Mouse (Mus musculus) G1E (cell line): Measurements from ENCODE around the gene Atp6v1g1. TPM values are rescaled to one million over a fixed set of nuclear protein-coding genes. Genes with fewer than 3 reads are reported as not detected.

Source experiments
- ATAC-seq: 2 replicates; pipeline ENCODE4 v1.8.0; 2016; ENCODE audit warnings: mild to moderate bottlenecking; ENCODE audit not compliant: insufficient number of reproducible peaks, poor library complexity, low FRiP score, severe bottlenecking; ENCODE audit errors: extremely low read depth
- DNase-seq: peaks from one replicate; pipeline ENCODE4 v3.0.0; 2012; ENCODE audit warnings: low spot score
- H3K27me3 ChIP-seq: 2 replicates; pipeline ENCODE4 v1.6.1; 2012; ENCODE audit warnings: mild to moderate bottlenecking, low read length, inconsistent platforms; ENCODE audit not compliant: insufficient read depth
- H3K36me3 ChIP-seq: replicated peaks from 2 replicates; pipeline ENCODE3; 2012; ENCODE audit warnings: mild to moderate bottlenecking, inconsistent platforms
- H3K4me1 ChIP-seq: 2 replicates; pipeline ENCODE4 v1.6.1; 2012; ENCODE audit warnings: low read depth, low read length, inconsistent platforms, mixed read lengths; ENCODE audit not compliant: insufficient read depth
- H3K4me3 ChIP-seq: 2 replicates; pipeline ENCODE4 v1.5.1; 2012; ENCODE audit warnings: low read depth, mild to moderate bottlenecking, inconsistent platforms, low read length, moderate library complexity, mixed read lengths
- H3K9me3 ChIP-seq: replicated peaks from 2 replicates; pipeline ENCODE4 v1.6.1; 2012; ENCODE audit warnings: inconsistent platforms
- CTCF ChIP-seq: IDR thresholded peaks from 2 replicates; pipeline ENCODE4 v1.5.1; 2012; ENCODE audit warnings: low read depth, low read length, inconsistent platforms, mixed read lengths
- GATA1 ChIP-seq: IDR thresholded peaks from 2 replicates; pipeline ENCODE4 v1.6.1; 2012; ENCODE audit warnings: borderline replicate concordance, low read length, inconsistent platforms, mixed read lengths
- GATA2 ChIP-seq: IDR thresholded peaks from 2 replicates; pipeline ENCODE4 v1.6.1; 2012; ENCODE audit warnings: low read depth, low read length, inconsistent platforms, borderline replicate concordance
- POLR2AphosphoS5 ChIP-seq: IDR thresholded peaks from 2 replicates; pipeline ENCODE4 v1.6.1; 2012; ENCODE audit warnings: low read depth, low read length, inconsistent platforms; ENCODE audit not compliant: insufficient replicate concordance
- TAL1 ChIP-seq: conservative IDR thresholded peaks from 2 replicates; pipeline ENCODE4 v1.6.1; 2012; ENCODE audit warnings: low read depth, low read length, inconsistent platforms, mixed read lengths
- polyA plus RNA-seq: library from polyadenylated mRNA; stranded (reverse); fragments of >175 nt; gene quantifications from 2 replicates; pipeline ENCODE4 v1.2.3, GENCODE M21; 2012
- total RNA-seq, 2 experiments: library from RNA; stranded (forward) in 1 of 2; stranded (reverse) in 1 of 2; fragments of 200-1000 nt in 1 of 2; fragments of >200 nt in 1 of 2; fragmentation: Nextera tagmentation in 1 of 2; gene quantifications; 2 replicates each; pipeline ENCODE4 v1.2.3; 2014 to 2017

The Atp6v1g1 gene
- total RNA-seq (2014; fragmentation: Nextera tagmentation) (116 and 120 TPM in 2 replicates), total RNA-seq (2017) (220 and 233 TPM in 2 replicates), polyA plus RNA-seq (128 and 147 TPM in 2 replicates)

DNA sequence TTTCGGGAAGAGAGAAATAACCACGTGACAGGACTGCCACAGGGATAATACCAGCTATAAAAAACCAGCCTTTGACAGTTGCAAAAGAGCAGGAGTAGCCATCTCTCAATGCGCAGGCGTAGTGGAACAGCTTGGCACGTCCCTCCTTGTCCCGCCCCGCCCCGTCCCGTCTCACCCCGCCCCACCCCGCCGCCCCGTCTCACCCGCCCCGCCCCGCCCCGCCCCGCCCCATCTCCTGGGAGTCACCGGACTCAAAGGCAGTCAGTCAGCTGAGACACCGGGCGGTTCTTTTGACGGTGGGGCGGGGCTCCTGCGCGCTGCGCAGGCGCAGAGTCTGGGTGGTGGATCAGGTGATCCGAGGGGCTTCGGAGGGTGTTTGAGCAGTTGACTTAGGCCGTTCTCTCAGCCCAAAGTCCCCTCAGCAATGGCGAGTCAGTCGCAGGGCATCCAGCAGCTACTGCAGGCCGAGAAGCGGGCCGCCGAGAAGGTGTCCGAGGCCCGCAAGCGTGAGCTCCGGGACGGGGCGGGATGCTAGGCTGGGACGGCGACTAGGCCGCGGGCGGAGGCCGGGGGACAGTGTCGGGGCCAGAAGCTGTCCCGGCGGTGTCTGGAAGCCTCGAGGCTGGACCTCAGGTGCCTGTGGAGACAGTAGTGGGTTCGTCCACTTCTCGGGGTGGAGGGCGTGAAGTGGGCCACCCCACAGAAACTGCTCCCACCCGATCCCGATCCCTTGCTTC lies at the start of gene Atp6v1g1:
TSS of gene Atp6v1g1 (plus strand) at position 279 of the 737 bp plus-strand sequence.
- Histone ChIP-seq H3K27me3 (peaks cover 3% of the 10 kb centered on the region; the same call in 1 of the 2 replicates), H3K4me3 (peak within 1 kb of the TSS; percentile 89), H3K4me1 (peaks cover 36% of the 10 kb centered on the region), H3K9me3 (no peaks in the 10 kb centered on the region), H3K36me3 (peaks cover 37% of the 10 kb centered on the region)
- ATAC-seq: peak; percentile 85
- peak; percentile 93 for DNase-seq
- TF ChIP-seq TAL1 (no peak), GATA1 (no peak), POLR2AphosphoS5 (no peak), CTCF (no peak), GATA2 (no peak)

DNA sequence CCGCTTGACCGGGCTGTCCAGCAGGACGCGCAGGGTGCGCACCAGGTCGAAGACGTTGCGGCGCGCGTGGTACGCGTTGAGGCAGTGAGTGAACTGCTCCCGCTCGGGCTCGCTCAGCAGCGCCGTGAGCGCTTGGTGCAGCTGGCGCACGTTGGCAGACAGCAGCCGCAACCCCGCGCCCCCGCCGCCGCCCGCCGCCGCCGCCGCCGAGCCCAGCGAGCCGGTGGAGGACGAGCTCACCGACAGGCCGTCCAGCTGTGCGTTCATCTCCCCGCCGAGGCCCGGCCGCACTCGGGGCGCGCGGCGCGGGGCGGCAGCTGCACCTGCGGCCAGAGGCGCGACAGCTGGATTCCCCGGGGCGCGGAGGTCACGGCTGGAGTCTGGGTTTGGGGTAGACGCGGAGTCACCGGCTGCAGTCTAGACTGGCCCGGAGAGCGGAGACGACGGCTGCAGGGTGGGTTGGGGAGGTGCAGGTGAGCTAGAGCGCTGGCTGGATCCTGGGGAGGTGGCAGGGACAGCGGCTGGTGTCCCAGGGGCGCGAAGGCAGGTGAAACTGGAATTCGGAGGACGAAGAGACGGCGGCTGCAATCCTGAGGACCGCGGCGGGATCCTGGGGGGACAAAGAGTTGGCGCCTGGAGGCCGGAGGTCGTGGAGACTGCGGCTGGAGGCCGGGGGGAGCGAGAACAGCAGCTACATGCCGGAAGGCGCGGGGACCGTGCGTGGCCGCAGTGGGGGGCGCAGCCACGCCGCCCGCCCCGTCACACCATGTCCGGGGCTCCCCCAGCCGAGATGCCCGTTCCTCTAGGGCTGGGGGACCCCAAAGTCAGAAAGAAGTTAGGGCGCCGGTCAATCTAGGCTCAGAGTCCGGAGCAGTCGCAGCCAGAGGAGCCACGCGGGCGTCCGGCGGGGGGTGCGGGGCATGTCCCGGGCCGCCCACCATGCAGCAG lies 49.3 kb upstream of the Atp6v1g1 start:
- DNase-seq: no peak

DNA sequence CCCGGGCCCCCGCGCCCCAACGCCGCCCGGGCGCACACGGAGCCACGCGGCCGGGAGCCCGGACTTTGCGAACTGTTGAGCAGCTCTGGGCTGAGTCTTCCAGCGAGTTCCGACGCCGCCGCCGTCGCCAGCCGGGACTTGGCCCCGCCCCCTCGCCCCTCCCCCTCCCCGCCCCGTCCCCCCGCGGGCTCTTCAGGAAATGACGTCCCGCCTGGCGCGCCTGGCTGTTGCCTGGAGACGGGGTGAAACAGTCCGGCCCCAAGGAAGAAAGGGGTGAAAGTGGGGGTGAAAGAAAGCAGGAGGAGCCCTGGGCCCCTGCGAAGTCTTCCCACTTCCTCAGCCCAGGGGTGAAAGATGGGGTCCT lies 48.7 kb upstream of the Atp6v1g1 start, which contains the start of gene Whrn:
TSS of gene Whrn (minus strand) at position 77 of the 364 bp plus-strand sequence.
- TF ChIP-seq GATA1: no peak
- no peak for TF ChIP-seq CTCF
- no peak for TF ChIP-seq GATA2
- no peak for TF ChIP-seq TAL1
- TF ChIP-seq POLR2AphosphoS5: no peak
- Histone ChIP-seq H3K4me1 (no peaks in the 10 kb centered on the region), H3K9me3 (peaks cover 61% of the 10 kb centered on the region), H3K27me3 (no peaks in the 10 kb centered on the region), H3K4me3 (peak within 1 kb of the TSS; percentile 9; the same call in 1 of the 2 replicates), H3K36me3 (no peaks in the 10 kb centered on the region)
- ATAC-seq (no peak), DNase-seq (no peak)

More for the DNA sequence above, 49.3 kb upstream of the Atp6v1g1 start:
- Histone ChIP-seq H3K27me3 (no peaks in the 10 kb centered on the region), H3K9me3 (peaks cover 57% of the 10 kb centered on the region), H3K4me3 (peak overlapping the region; percentile 9; the same call in 1 of the 2 replicates), H3K4me1 (no peaks in the 10 kb centered on the region), H3K36me3 (no peaks in the 10 kb centered on the region)
- no peak for TF ChIP-seq GATA2
- TF ChIP-seq TAL1: no peak
- no peak for TF ChIP-seq POLR2AphosphoS5
- no peak for TF ChIP-seq GATA1
- TF ChIP-seq CTCF: no peak
- ATAC-seq: no peak

- Histone ChIP-seq H3K27me3 (no peaks in the 10 kb centered on the region), H3K4me1 (no peaks in the 10 kb centered on the region), H3K4me3 (no peak overlapping the region), H3K36me3 (no peaks in the 10 kb centered on the region), H3K9me3 (peaks cover 62% of the 10 kb centered on the region)
- DNase-seq (no peak), ATAC-seq (no peak)
- TF ChIP-seq GATA2: no peak
- no peak for TF ChIP-seq GATA1
- no peak for TF ChIP-seq TAL1
- TF ChIP-seq CTCF: no peak
- no peak for TF ChIP-seq POLR2AphosphoS5
Observed at GRCm38 (mm10) chr4:63496312-63496711, 48.3 kb upstream of the Atp6v1g1 start.

- Histone ChIP-seq H3K36me3 (no peaks in the 10 kb centered on the region), H3K4me3 (no peak overlapping the region), H3K9me3 (peaks cover 57% of the 10 kb centered on the region), H3K27me3 (no peaks in the 10 kb centered on the region), H3K4me1 (no peaks in the 10 kb centered on the region)
- DNase-seq (no peak), ATAC-seq (no peak)
- TF ChIP-seq POLR2AphosphoS5 (no peak), GATA1 (no peak), TAL1 (no peak), CTCF (no peak), GATA2 (no peak)
Observed at GRCm38 (mm10) chr4:63498346-63498745, 46.2 kb upstream of the Atp6v1g1 start.
